Mouse (Mus musculus) liver, postnatal 0 days (tissue): Measurements from ENCODE around the gene Grk3.

Experiments
- CTCF ChIP-seq: sonication (generic); IDR thresholded peaks from 2 replicates; pipeline ENCODE4 v1.5.1; 2016; ENCODE audit warnings: antibody characterized with exemption, low read depth
- EP300 ChIP-seq: IDR thresholded peaks from 2 replicates; pipeline ENCODE4 v1.6.1; 2016; ENCODE audit warnings: antibody characterized with exemption, low read depth, mild to moderate bottlenecking

- no peak for TF ChIP-seq CTCF
- no peak for TF ChIP-seq EP300
Measured at GRCm38 (mm10) chr5:113045511-113046273, 30.1 kb upstream of the Grk3 start.
